Mouse (Mus musculus) heart, postnatal 4 days (tissue): ENCODE results near the gene Tkfc. TPM values are rescaled to one million over a fixed set of nuclear protein-coding genes. Genes with fewer than 3 reads are reported as not detected.

ENCODE experiments used
- total RNA-seq, 2 experiments: library from RNA; stranded (reverse); gene quantifications; 2 replicates each; pipeline ENCODE4 v1.2.3; 2021

The Tkfc gene
- total RNA-seq, 2 experiments from 2014 or later: 13.3 to 13.6 TPM

Other genes starting within 250 kb of the Tkfc start
- gene Syt7, start 216.6 kb downstream of the Tkfc start, total RNA-seq: 10 to 100 TPM; 40.8 to 44.7 TPM
- gene Lrrc10b, start 148.2 kb downstream of the Tkfc start, total RNA-seq: 1 to 10 TPM; 3.3 to 4.7 TPM
- gene Ppp1r32, start 122.7 kb downstream of the Tkfc start, total RNA-seq: under 1 TPM; 0.52 to 0.77 TPM
- 10 to 100 TPM; 50.0 to 52.9 TPM for gene Cpsf7, start 80.4 kb downstream of the Tkfc start, total RNA-seq
- gene Sdhaf2, start 79.5 kb downstream of the Tkfc start, total RNA-seq: 10 to 100 TPM; 54.2 to 56.5 TPM
- gene Tmem216, start 49.4 kb downstream of the Tkfc start, total RNA-seq: 1 to 10 TPM; 5.8 to 6.2 TPM
- 10 to 100 TPM in 1 of 2 experiments, 1 to 10 TPM in 1; 8.1 to 11.3 TPM for gene Cyb561a3, start 28.5 kb downstream of the Tkfc start, total RNA-seq
- gene Tmem138, start 28.3 kb downstream of the Tkfc start, total RNA-seq: 1 to 10 TPM; 6.1 to 7.7 TPM
- 100 to 1,000 TPM; 269 to 282 TPM for gene Ddb1, start 327 bp downstream of the Tkfc start, total RNA-seq
- gene Vwce, start 28.6 kb upstream of the Tkfc start, total RNA-seq: under 1 TPM; 0.38 to 0.47 TPM
- gene Pga5, start 72.4 kb upstream of the Tkfc start, total RNA-seq: not detected
- gene Vps37c, start 83.1 kb upstream of the Tkfc start, total RNA-seq: 10 to 100 TPM; 26.1 to 27.9 TPM
- under 1 TPM; 0.34 to 0.95 TPM for gene Cd5, start 133.3 kb upstream of the Tkfc start, total RNA-seq
- under 1 TPM in 1 of 2 experiments, not detected in 1; 0.17 TPM for gene Cd6, start 224.4 kb upstream of the Tkfc start, total RNA-seq
- 1 to 10 TPM; 2.1 to 2.3 TPM for gene Slc15a3, start 234.1 kb upstream of the Tkfc start, total RNA-seq